Mouse (Mus musculus): Measurements from ENCODE around the gene Omd. TPM values are rescaled to one million over a fixed set of nuclear protein-coding genes. Genes with fewer than 3 reads are reported as not detected.

The Omd gene
- polyA plus RNA-seq, 1 experiment from 2014 or later: 1.2 TPM

- H3K27me3 ChIP-seq (replicated peaks; ENCODE audit: low read depth, poor library complexity, severe bottlenecking): no peaks in the 10 kb centered on the region
- no peak for DNase-seq (ENCODE audit: low spot score)
- no peaks in the 10 kb centered on the region for H3K36me3 ChIP-seq (replicated peaks)
- H3K4me3 ChIP-seq: no peak overlapping the region
- 90% methylated on average over 1 of the region's 1 CpGs for WGBS
- no peak overlapping the region for H3K27ac ChIP-seq (replicated peaks)
- H3K9me3 ChIP-seq: no peaks in the 10 kb centered on the region
- H3K4me1 ChIP-seq: no peaks in the 10 kb centered on the region
These were observed 41.0 kb downstream of the Omd start for GRCm38 (mm10) chr13:49623216-49623615.

DNA sequence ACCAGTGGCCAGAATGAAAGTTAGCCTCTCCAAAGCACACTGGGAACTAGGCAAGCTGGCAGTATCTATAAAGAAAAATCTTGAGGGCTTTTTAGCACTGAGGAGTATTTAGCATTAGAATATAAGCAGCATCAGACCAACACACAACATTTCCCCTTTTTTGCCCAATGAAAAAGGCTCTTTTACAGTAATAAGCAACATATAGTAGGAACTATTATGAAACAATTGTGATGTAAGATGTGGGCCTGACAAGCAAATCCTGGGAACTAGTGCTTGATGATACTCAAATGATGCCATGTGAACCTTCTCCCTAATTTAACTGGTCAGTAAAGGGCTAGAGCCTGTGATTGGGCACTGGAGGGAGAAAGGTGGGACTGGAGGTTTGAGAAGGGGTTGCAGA lies 45.9 kb downstream of the Omd start:
- H3K27me3 ChIP-seq (replicated peaks; ENCODE audit: low read depth, poor library complexity, severe bottlenecking): no peaks in the 10 kb centered on the region
- no peaks in the 10 kb centered on the region for H3K36me3 ChIP-seq (replicated peaks)
- H3K4me3 ChIP-seq: no peak overlapping the region
- no peaks in the 10 kb centered on the region for H3K9me3 ChIP-seq
- no peak for DNase-seq (ENCODE audit: low spot score)
- no peak overlapping the region for H3K27ac ChIP-seq (replicated peaks)
- H3K4me1 ChIP-seq: no peaks in the 10 kb centered on the region

- no peak overlapping the region for H3K27ac ChIP-seq (replicated peaks)
- no peaks in the 10 kb centered on the region for H3K9me3 ChIP-seq
- no peak overlapping the region for H3K4me3 ChIP-seq
- no peaks in the 10 kb centered on the region for H3K36me3 ChIP-seq (replicated peaks)
- H3K27me3 ChIP-seq (replicated peaks; ENCODE audit: low read depth, poor library complexity, severe bottlenecking): no peaks in the 10 kb centered on the region
- H3K4me1 ChIP-seq: no peaks in the 10 kb centered on the region
- WGBS: 94% methylated on average over 2 of the region's 2 CpGs
- DNase-seq (ENCODE audit: low spot score): no peak
These were observed 46.8 kb downstream of the Omd start for GRCm38 (mm10) chr13:49629076-49629475.

- DNase-seq (ENCODE audit: low spot score): no peak
- no peaks in the 10 kb centered on the region for H3K4me1 ChIP-seq
- H3K27ac ChIP-seq (replicated peaks): no peak overlapping the region
- no peaks in the 10 kb centered on the region for H3K27me3 ChIP-seq (replicated peaks; ENCODE audit: low read depth, poor library complexity, severe bottlenecking)
- WGBS: 98% methylated on average over 2 of the region's 2 CpGs
- no peak overlapping the region for H3K4me3 ChIP-seq
- H3K9me3 ChIP-seq: no peaks in the 10 kb centered on the region
- H3K36me3 ChIP-seq (replicated peaks): peaks cover 19% of the 10 kb centered on the region
These were observed 57.7 kb downstream of the Omd start for GRCm38 (mm10) chr13:49639965-49640364.

Other genes starting within 250 kb of the Omd start
- 32.6 and 33.3 TPM in 2 replicates for gene Bicd2, start 240.9 kb upstream of the Omd start, polyA plus RNA-seq (2016; fragmentation: Nextera tagmentation; extraction: Ambion mirVana)
- 18.3 and 20.4 TPM in 2 replicates for gene Ippk, start 161.2 kb upstream of the Omd start, polyA plus RNA-seq (2016; fragmentation: Nextera tagmentation; extraction: Ambion mirVana)
- gene Tes3-ps, start 89.1 kb upstream of the Omd start, polyA plus RNA-seq (2016; fragmentation: Nextera tagmentation; extraction: Ambion mirVana): 1.4 and 1.9 TPM in 2 replicates
- 0.40 and 0.47 TPM in 2 replicates for gene Ecm2, start 77.7 kb upstream of the Omd start, polyA plus RNA-seq (2016; fragmentation: Nextera tagmentation; extraction: Ambion mirVana)
- gene Aspn, start 38.0 kb upstream of the Omd start, polyA plus RNA-seq (2016; fragmentation: Nextera tagmentation; extraction: Ambion mirVana): 0.12 and 0.35 TPM in 2 replicates
- gene Ogn, start 25.6 kb downstream of the Omd start, polyA plus RNA-seq (2016; fragmentation: Nextera tagmentation; extraction: Ambion mirVana): 2.0 and 3.6 TPM in 2 replicates
- 34.4 and 35.2 TPM in 2 replicates for gene Cenpp, start 70.3 kb downstream of the Omd start, polyA plus RNA-seq (2016; fragmentation: Nextera tagmentation; extraction: Ambion mirVana)
- 21.7 and 24.2 TPM in 2 replicates for gene Nol8, start 70.6 kb downstream of the Omd start, polyA plus RNA-seq (2016; fragmentation: Nextera tagmentation; extraction: Ambion mirVana)
- gene Iars, start 99.6 kb downstream of the Omd start, polyA plus RNA-seq (2016; fragmentation: Nextera tagmentation; extraction: Ambion mirVana): 99.9 and 114 TPM in 2 replicates
- not detected in 2 replicates for gene Gm30302, start 216.5 kb downstream of the Omd start, polyA plus RNA-seq (2016; fragmentation: Nextera tagmentation; extraction: Ambion mirVana)